Mouse (Mus musculus) heart, embryonic 16.5 days (tissue): ENCODE results near the gene 2010111I01Rik. TPM values are rescaled to one million over a fixed set of nuclear protein-coding genes. Genes with fewer than 3 reads are reported as not detected.
"Not testable (repeated sequence)": the region's sequence is repeated elsewhere in the genome, so short reads cannot be mapped to it uniquely, and the experiment has no call there.

Experiments
- ATAC-seq: fragments of 200-750 bp; cut with Nextera tagmentation; replicated peaks from 2 replicates; pipeline ENCODE4 v1.8.0; 2017; ENCODE audit warnings: moderate number of reproducible peaks; ENCODE audit not compliant: insufficient read depth, low FRiP score; ENCODE audit errors: extremely low read depth
- H3K27ac ChIP-seq: fragments of 300-500 bp; sonication (generic); 2 replicates; pipeline ENCODE4 v1.5.1; 2014; ENCODE audit warnings: mild to moderate bottlenecking, low read length, control low read depth, moderate library complexity
- H3K27me3 ChIP-seq: fragments of 300-500 bp; sonication (generic); 2 replicates; pipeline ENCODE4 v1.6.1; 2014; ENCODE audit warnings: low read length, mixed read lengths; ENCODE audit not compliant: control insufficient read depth, insufficient read depth
- H3K36me3 ChIP-seq: fragments of 300-500 bp; sonication (generic); 2 replicates; pipeline ENCODE4 v1.6.1; 2014; ENCODE audit not compliant: control insufficient read depth, insufficient read depth
- H3K4me1 ChIP-seq: fragments of 300-500 bp; sonication (generic); 2 replicates; pipeline ENCODE4 v1.6.1; 2014; ENCODE audit warnings: low read length, mixed read lengths; ENCODE audit not compliant: control insufficient read depth, insufficient read depth
- H3K4me2 ChIP-seq: fragments of 300-500 bp; sonication (generic); 2 replicates; pipeline ENCODE4 v1.6.1; 2014; ENCODE audit warnings: low read depth, mild to moderate bottlenecking, control low read depth, low read length
- H3K4me3 ChIP-seq: fragments of 300-500 bp; sonication (generic); 2 replicates; pipeline ENCODE4 v1.5.1; 2014; ENCODE audit warnings: mild to moderate bottlenecking, control low read depth, low read length
- H3K9ac ChIP-seq: fragments of 300-500 bp; sonication (generic); 2 replicates; pipeline ENCODE4 v1.6.1; 2014; ENCODE audit warnings: low read length, control low read depth
- H3K9me3 ChIP-seq: fragments of 300-500 bp; sonication (generic); replicated peaks from 2 replicates; pipeline ENCODE4 v1.6.1; 2016; ENCODE audit warnings: low read length; ENCODE audit not compliant: control insufficient read depth
- WGBS: fragments of 180-500 bp; shearing (Covaris S2); extraction: QIAGEN DNeasy Blood & Tissue Kit; methylation state at CpG from one replicate; pipeline ENCODE4 v1.1.7; 2014; 5-methylcytosine and 5-hydroxymethylcytosine counted together
- polyA plus RNA-seq: library from polyadenylated mRNA; unstranded; fragments of >200 nt; fragmentation: Nextera tagmentation; extraction: Ambion mirVana; gene quantifications from 2 replicates; pipeline ENCODE4 v1.2.1, GENCODE M21; 2015

2010111I01Rik gene
- polyA plus RNA-seq, 1 experiment from 2014 or later = 71.1 TPM

GRCm38 (mm10) chr13:63007491-63007890, 42.8 kb downstream of the 2010111I01Rik start:
- H3K27ac ChIP-seq, H3K9ac ChIP-seq, H3K4me1 ChIP-seq, ATAC-seq, H3K4me2 ChIP-seq, H3K4me3 ChIP-seq, H3K9me3 ChIP-seq, H3K27me3 ChIP-seq, H3K36me3 ChIP-seq: not testable (repeated sequence)
- 72% methylated on average over 3 of the region's 3 CpGs for WGBS

- WGBS = 52% methylated on average over 2 of the region's 2 CpGs
Measured at GRCm38 (mm10) chr13:63010345-63011090, 45.8 kb downstream of the 2010111I01Rik start.

GRCm38 (mm10) chr13:63014353-63014752, 49.7 kb downstream of the 2010111I01Rik start:
- no peak overlapping the region for H3K9ac ChIP-seq
- no peak overlapping the region for H3K4me3 ChIP-seq
- H3K36me3 ChIP-seq = no peaks in the 10 kb centered on the region
- 95% methylated on average over 1 of the region's 1 CpGs for WGBS
- ATAC-seq = no peak
- H3K4me2 ChIP-seq = no peak overlapping the region
- no peaks in the 10 kb centered on the region for H3K9me3 ChIP-seq
- 0 out of 2 replicates have a peak, but pooled peaks cover 3% of the 10 kb centered on the region for H3K4me1 ChIP-seq
- H3K27ac ChIP-seq = no peak overlapping the region
- H3K27me3 ChIP-seq = no peaks in the 10 kb centered on the region

More at GRCm38 (mm10) chr13:63010345-63011090, 45.8 kb downstream of the 2010111I01Rik start:
- H3K27me3 ChIP-seq = no peaks in the 10 kb centered on the region
- H3K4me3 ChIP-seq = no peak overlapping the region
- H3K36me3 ChIP-seq = no peaks in the 10 kb centered on the region
- H3K4me2 ChIP-seq = no peak overlapping the region
- H3K9me3 ChIP-seq = no peaks in the 10 kb centered on the region
- no peak for ATAC-seq
- no peak overlapping the region for H3K9ac ChIP-seq
- no peak overlapping the region for H3K27ac ChIP-seq
- 0 out of 2 replicates have a peak, but pooled peaks cover 3% of the 10 kb centered on the region for H3K4me1 ChIP-seq

GRCm38 (mm10) chr13:63015362-63015761, 50.7 kb downstream of the 2010111I01Rik start:
- Histone ChIP-seq H3K9me3 (no peaks in the 10 kb centered on the region), H3K4me2 (no peak overlapping the region), H3K4me3 (no peak overlapping the region), H3K36me3 (no peaks in the 10 kb centered on the region), H3K4me1 (0 out of 2 replicates have a peak, but pooled peaks cover 2% of the 10 kb centered on the region), H3K9ac (no peak overlapping the region), H3K27me3 (no peaks in the 10 kb centered on the region), H3K27ac (no peak overlapping the region)
- ATAC-seq = no peak
- 75% methylated on average over 4 of the region's 4 CpGs for WGBS

- no peaks in the 10 kb centered on the region for H3K4me1 ChIP-seq
- no peaks in the 10 kb centered on the region for H3K9me3 ChIP-seq
- no peak overlapping the region for H3K4me2 ChIP-seq
- 85% methylated on average over 3 of the region's 3 CpGs for WGBS
- H3K27me3 ChIP-seq = no peaks in the 10 kb centered on the region
- no peaks in the 10 kb centered on the region for H3K36me3 ChIP-seq
- H3K27ac ChIP-seq = no peak overlapping the region
- no peak overlapping the region for H3K9ac ChIP-seq
- no peak overlapping the region for H3K4me3 ChIP-seq
- no peak for ATAC-seq
Measured at GRCm38 (mm10) chr13:63016056-63016455, 51.4 kb downstream of the 2010111I01Rik start.

GRCm38 (mm10) chr13:63023243-63024217, 58.8 kb downstream of the 2010111I01Rik start:
- Histone ChIP-seq H3K27ac (peak overlapping the region; percentile 35), H3K36me3 (no peaks in the 10 kb centered on the region), H3K9ac (no peak overlapping the region), H3K4me1 (0 out of 2 replicates have a peak, but pooled peaks cover 4% of the 10 kb centered on the region), H3K4me2 (no peak overlapping the region), H3K4me3 (no peak overlapping the region), H3K27me3 (no peaks in the 10 kb centered on the region), H3K9me3 (no peaks in the 10 kb centered on the region)
- ATAC-seq = no peak
- WGBS = 61% methylated on average over 7 of the region's 7 CpGs

GRCm38 (mm10) chr13:63030023-63030422, 65.3 kb downstream of the 2010111I01Rik start:
- 22% methylated on average over 1 of the region's 1 CpGs for WGBS

GRCm38 (mm10) chr13:63031244-63031643, 66.6 kb downstream of the 2010111I01Rik start:
- H3K4me2 ChIP-seq = no peak overlapping the region
- ATAC-seq = no peak
- 47% methylated on average over 1 of the region's 1 CpGs for WGBS
- no peak overlapping the region for H3K4me3 ChIP-seq
- peaks cover 5% of the 10 kb centered on the region for H3K4me1 ChIP-seq
- no peak overlapping the region for H3K9ac ChIP-seq
- H3K27me3 ChIP-seq = no peaks in the 10 kb centered on the region
- no peaks in the 10 kb centered on the region for H3K36me3 ChIP-seq
- no peaks in the 10 kb centered on the region for H3K9me3 ChIP-seq
- H3K27ac ChIP-seq = no peak overlapping the region; the same call in 1 of the 2 replicates

More at GRCm38 (mm10) chr13:63030023-63030422, 65.3 kb downstream of the 2010111I01Rik start:
- no peak overlapping the region for H3K27ac ChIP-seq
- H3K4me1 ChIP-seq = peaks cover 5% of the 10 kb centered on the region
- no peaks in the 10 kb centered on the region for H3K9me3 ChIP-seq
- H3K4me2 ChIP-seq = no peak overlapping the region
- H3K9ac ChIP-seq = no peak overlapping the region
- H3K36me3 ChIP-seq = no peaks in the 10 kb centered on the region
- no peaks in the 10 kb centered on the region for H3K27me3 ChIP-seq
- no peak overlapping the region for H3K4me3 ChIP-seq
- no peak for ATAC-seq
